Mouse (Mus musculus) heart, embryonic 14.5 days (tissue): ENCODE measurements around the gene Ccs. TPM values are rescaled to one million over a fixed set of nuclear protein-coding genes. Genes with fewer than 3 reads are reported as not detected.

ENCODE experiments used
- ATAC-seq: fragments of 200-750 bp; cut with Nextera tagmentation; 2 replicates; pipeline ENCODE4 v1.8.0; 2017; ENCODE audit warnings: low read depth, moderate TSS enrichment; ENCODE audit not compliant: insufficient number of reproducible peaks, insufficient read depth, low FRiP score
- H3K27ac ChIP-seq, 2 experiments: fragments of 200-500 bp in 1 of 2; fragments of 300-500 bp in 1 of 2; sonication (generic) in 1 of 2; replicated peaks in 1 of 2; 2 replicates each; pipeline ENCODE4 v1.5.1; 2012 to 2014; ENCODE audit warnings: low read depth in 2 of 2, low read length in 2 of 2, control low read depth in 1 of 2, mild to moderate bottlenecking in 1 of 2, mixed read lengths in 1 of 2; ENCODE audit not compliant: control insufficient read depth in 1 of 2, insufficient read depth in 1 of 2
- H3K27me3 ChIP-seq: fragments of 300-500 bp; sonication (generic); 2 replicates; pipeline ENCODE4 v1.6.1; 2014; ENCODE audit warnings: mild to moderate bottlenecking, low read length, control low read depth; ENCODE audit not compliant: control insufficient read depth, insufficient read depth
- H3K36me3 ChIP-seq: fragments of 300-500 bp; sonication (generic); 2 replicates; pipeline ENCODE4 v1.6.1; 2014; ENCODE audit warnings: mild to moderate bottlenecking, control low read depth, low read length, mixed read lengths; ENCODE audit not compliant: control insufficient read depth, insufficient read depth
- H3K4me1 ChIP-seq, 2 experiments: fragments of 200-500 bp in 1 of 2; fragments of 300-500 bp in 1 of 2; sonication (generic) in 1 of 2; 2 replicates each; pipeline ENCODE4 v1.6.1; 2012 to 2014; ENCODE audit warnings: low read length in 2 of 2, control low read depth in 1 of 2, mixed read lengths in 1 of 2; ENCODE audit not compliant: control insufficient read depth in 2 of 2, insufficient read depth in 2 of 2
- H3K4me2 ChIP-seq: fragments of 300-500 bp; sonication (generic); 2 replicates; pipeline ENCODE4 v1.6.1; 2014; ENCODE audit warnings: mild to moderate bottlenecking, low read length
- H3K4me3 ChIP-seq, 2 experiments: fragments of 200-500 bp in 1 of 2; fragments of 300-500 bp in 1 of 2; sonication (generic) in 1 of 2; 2 replicates each; pipeline ENCODE4 v1.5.1; 2012 to 2014; ENCODE audit warnings: low read length in 2 of 2, mild to moderate bottlenecking in 2 of 2, control low read depth in 1 of 2, low read depth in 1 of 2, moderate library complexity in 1 of 2; ENCODE audit not compliant: control insufficient read depth in 1 of 2, insufficient read depth in 1 of 2
- H3K9ac ChIP-seq: fragments of 300-500 bp; sonication (generic); 2 replicates; pipeline ENCODE4 v1.6.1; 2014; ENCODE audit warnings: mild to moderate bottlenecking, low read length
- H3K9me3 ChIP-seq: fragments of 300-500 bp; sonication (generic); 2 replicates; pipeline ENCODE4 v1.6.1; 2016; ENCODE audit warnings: low read length, control low read depth; ENCODE audit not compliant: control insufficient read depth
- WGBS: fragments of 180-500 bp; shearing (Covaris S2); extraction: QIAGEN DNeasy Blood & Tissue Kit; methylation state at CpG from one replicate; pipeline ENCODE4 v1.1.7; 2014; 5-methylcytosine and 5-hydroxymethylcytosine counted together
- polyA plus RNA-seq: library from polyadenylated mRNA; unstranded; fragments of >200 nt; fragmentation: Nextera tagmentation; extraction: Ambion mirVana; gene quantifications from 2 replicates; pipeline ENCODE4 v1.2.1, GENCODE M21; 2014

Ccs gene
- polyA plus RNA-seq, 1 experiment from 2014 or later: 38.8 TPM

GRCm38 (mm10) chr19:4836096-4836495 is 3.0 kb downstream of the Ccs start:
- Histone ChIP-seq H3K27ac (no peak overlapping the region), H3K4me1 (peaks cover 3 to 11% of the 10 kb centered on the region in 2 experiments; a peak in 3 of 4 replicates), H3K36me3 (peaks cover 16% of the 10 kb centered on the region), H3K9me3 (no peaks in the 10 kb centered on the region), H3K4me2 (no peak overlapping the region), H3K4me3 (no peak overlapping the region), H3K27me3 (peaks cover 11% of the 10 kb centered on the region), H3K9ac (no peak overlapping the region)
- 80% methylated on average over 2 of the region's 2 CpGs for WGBS
- no peak for ATAC-seq

GRCm38 (mm10) chr19:4833977-4834376 is 5.2 kb downstream of the Ccs start:
- WGBS: 81% methylated on average over 8 of the region's 8 CpGs
- Histone ChIP-seq H3K9me3 (no peaks in the 10 kb centered on the region), H3K9ac (no peak overlapping the region), H3K36me3 (peaks cover 20% of the 10 kb centered on the region), H3K4me2 (no peak overlapping the region), H3K4me1 (peaks cover 3 to 7% of the 10 kb centered on the region in 2 experiments; a peak in 2 of 4 replicates), H3K27ac (no peak overlapping the region), H3K4me3 (no peak overlapping the region), H3K27me3 (no peaks in the 10 kb centered on the region)
- no peak for ATAC-seq

GRCm38 (mm10) chr19:4829156-4829555 is 10.0 kb downstream of the Ccs start:
- no peak overlapping the region for H3K27ac ChIP-seq
- no peaks in the 10 kb centered on the region for H3K4me1 ChIP-seq
- H3K27me3 ChIP-seq: no peaks in the 10 kb centered on the region
- 55% methylated on average over 7 of the region's 7 CpGs for WGBS
- no peak overlapping the region for H3K4me2 ChIP-seq
- no peak overlapping the region for H3K4me3 ChIP-seq
- no peaks in the 10 kb centered on the region for H3K9me3 ChIP-seq
- no peak overlapping the region for H3K9ac ChIP-seq
- H3K36me3 ChIP-seq: peaks cover 26% of the 10 kb centered on the region
- no peak for ATAC-seq

- no peak for ATAC-seq
- Histone ChIP-seq H3K36me3 (peaks cover 26% of the 10 kb centered on the region), H3K4me2 (no peak overlapping the region), H3K9me3 (no peaks in the 10 kb centered on the region), H3K4me1 (no peaks in the 10 kb centered on the region), H3K27ac (no peak overlapping the region), H3K27me3 (no peaks in the 10 kb centered on the region), H3K4me3 (no peak overlapping the region), H3K9ac (no peak overlapping the region)
- 57% methylated on average over 16 of the region's 16 CpGs for WGBS
Observed at GRCm38 (mm10) chr19:4828444-4829114, 10.6 kb downstream of the Ccs start.

GRCm38 (mm10) chr19:4820678-4821303 is 18.3 kb downstream of the Ccs start:
- Histone ChIP-seq H3K36me3 (peaks cover 8% of the 10 kb centered on the region), H3K9ac (no peak overlapping the region), H3K27ac (no peak overlapping the region), H3K27me3 (no peaks in the 10 kb centered on the region), H3K4me2 (no peak overlapping the region), H3K4me1 (no peaks in the 10 kb centered on the region), H3K4me3 (no peak overlapping the region), H3K9me3 (no peaks in the 10 kb centered on the region)
- no peak; the same call in 1 of the 2 replicates for ATAC-seq
- 49% methylated on average over 5 of the region's 5 CpGs for WGBS

GRCm38 (mm10) chr19:4817182-4817835 is 21.8 kb downstream of the Ccs start:
- Histone ChIP-seq H3K9me3 (no peaks in the 10 kb centered on the region), H3K36me3 (no peaks in the 10 kb centered on the region), H3K27ac (no peak overlapping the region), H3K27me3 (no peaks in the 10 kb centered on the region), H3K4me3 (no peak overlapping the region), H3K4me2 (no peak overlapping the region), H3K4me1 (peaks cover 0 to under 1% of the 10 kb centered on the region in 2 experiments; a peak in 1 of 4 replicates), H3K9ac (no peak overlapping the region)
- ATAC-seq: no peak
- 36% methylated on average over 1 of the region's 1 CpGs for WGBS

GRCm38 (mm10) chr19:4813015-4813414 is 26.1 kb downstream of the Ccs start:
- WGBS: 77% methylated on average over 6 of the region's 6 CpGs
- Histone ChIP-seq H3K4me2 (no peak overlapping the region), H3K27ac (no peak overlapping the region), H3K27me3 (no peaks in the 10 kb centered on the region), H3K4me3 (no peak overlapping the region), H3K9me3 (no peaks in the 10 kb centered on the region), H3K36me3 (no peaks in the 10 kb centered on the region), H3K9ac (no peak overlapping the region), H3K4me1 (peaks cover 7 to 17% of the 10 kb centered on the region in 2 experiments)
- no peak for ATAC-seq
